Mouse (Mus musculus) hindbrain, embryonic 16.5 days (tissue): ENCODE data around the gene Ccdc169. TPM values are rescaled to one million over a fixed set of nuclear protein-coding genes. Genes with fewer than 3 reads are reported as not detected.

Experiments
- ATAC-seq: fragments of 200-750 bp; cut with Nextera tagmentation; 2 replicates; pipeline ENCODE4 v1.8.0; 2017; ENCODE audit warnings: moderate TSS enrichment, moderate library complexity
- H3K27ac ChIP-seq: fragments of 300-500 bp; sonication (generic); 2 replicates; pipeline ENCODE4 v1.5.1; 2014; ENCODE audit warnings: low read depth, mild to moderate bottlenecking, control low read depth, low read length, moderate library complexity
- H3K27me3 ChIP-seq: fragments of 300-500 bp; sonication (generic); replicated peaks from 2 replicates; pipeline ENCODE4 v1.6.1; 2014; ENCODE audit warnings: low read length; ENCODE audit not compliant: control insufficient read depth, insufficient read depth
- H3K36me3 ChIP-seq: fragments of 300-500 bp; sonication (generic); 2 replicates; pipeline ENCODE4 v1.6.1; 2014; ENCODE audit warnings: mild to moderate bottlenecking, low read length, moderate library complexity, mixed read lengths; ENCODE audit not compliant: control insufficient read depth, insufficient read depth
- H3K4me1 ChIP-seq: fragments of 300-500 bp; sonication (generic); 2 replicates; pipeline ENCODE4 v1.6.1; 2014; ENCODE audit warnings: low read depth, low read length; ENCODE audit not compliant: control insufficient read depth, insufficient read depth
- H3K4me2 ChIP-seq: fragments of 300-500 bp; sonication (generic); 2 replicates; pipeline ENCODE4 v1.6.1; 2014; ENCODE audit warnings: mild to moderate bottlenecking, low read length, control low read depth, moderate library complexity
- H3K4me3 ChIP-seq: fragments of 300-500 bp; sonication (generic); 2 replicates; pipeline ENCODE4 v1.5.1; 2014; ENCODE audit warnings: mild to moderate bottlenecking, low read length, control low read depth, moderate library complexity
- H3K9ac ChIP-seq: fragments of 300-500 bp; sonication (generic); 2 replicates; pipeline ENCODE4 v1.6.1; 2014; ENCODE audit warnings: low read depth, mild to moderate bottlenecking, control low read depth, low read length, moderate library complexity
- H3K9me3 ChIP-seq: fragments of 300-500 bp; sonication (generic); 2 replicates; pipeline ENCODE4 v1.6.1; 2014; ENCODE audit warnings: mild to moderate bottlenecking, low read length, moderate library complexity; ENCODE audit not compliant: control insufficient read depth
- WGBS: fragments of 180-500 bp; shearing (Covaris S2); extraction: QIAGEN DNeasy Blood & Tissue Kit; methylation state at CpG from one replicate; pipeline ENCODE4 v1.1.7; 2014; 5-methylcytosine and 5-hydroxymethylcytosine counted together
- polyA plus RNA-seq: library from polyadenylated mRNA; unstranded; fragments of >200 nt; fragmentation: Nextera tagmentation; extraction: Ambion mirVana; gene quantifications from 2 replicates; pipeline ENCODE4 v1.2.1, GENCODE M21; 2015

The Ccdc169 gene
- polyA plus RNA-seq, 1 experiment from 2014 or later, result 0.09 TPM

- ATAC-seq, result peak; percentile 86
- Histone ChIP-seq H3K4me3 (no peak overlapping the region), H3K27me3 (no peaks in the 10 kb centered on the region), H3K36me3 (no peaks in the 10 kb centered on the region), H3K9ac (no peak overlapping the region), H3K27ac (no peak overlapping the region), H3K4me2 (no peak overlapping the region), H3K9me3 (no peaks in the 10 kb centered on the region), H3K4me1 (peaks cover 5% of the 10 kb centered on the region)
- WGBS, result 23% methylated on average over 2 of the region's 2 CpGs
These were observed 39.1 kb upstream of the Ccdc169 start for GRCm38 (mm10) chr3:55098014-55098413.

GRCm38 (mm10) chr3:55098990-55099389 is 38.1 kb upstream of the Ccdc169 start:
- WGBS, result 73% methylated on average over 11 of the region's 11 CpGs

GRCm38 (mm10) chr3:55101092-55101491 is 36.0 kb upstream of the Ccdc169 start:
- Histone ChIP-seq H3K27me3 (no peaks in the 10 kb centered on the region), H3K36me3 (no peaks in the 10 kb centered on the region), H3K9ac (no peak overlapping the region), H3K27ac (no peak overlapping the region), H3K4me3 (no peak overlapping the region), H3K9me3 (no peaks in the 10 kb centered on the region), H3K4me1 (peaks cover 4% of the 10 kb centered on the region), H3K4me2 (no peak overlapping the region)
- ATAC-seq, result no peak

More at GRCm38 (mm10) chr3:55098990-55099389, 38.1 kb upstream of the Ccdc169 start:
- no peak for ATAC-seq
- Histone ChIP-seq H3K27ac (no peak overlapping the region), H3K4me3 (no peak overlapping the region), H3K27me3 (no peaks in the 10 kb centered on the region), H3K36me3 (no peaks in the 10 kb centered on the region), H3K4me1 (peaks cover 5% of the 10 kb centered on the region), H3K9ac (no peak overlapping the region; the same call in 1 of the 2 replicates), H3K4me2 (no peak overlapping the region), H3K9me3 (no peaks in the 10 kb centered on the region)

- WGBS, result 84% methylated on average over 14 of the region's 14 CpGs
- Histone ChIP-seq H3K4me1 (no peaks in the 10 kb centered on the region), H3K9me3 (no peaks in the 10 kb centered on the region), H3K4me2 (no peak overlapping the region), H3K27ac (no peak overlapping the region), H3K4me3 (no peak overlapping the region), H3K27me3 (no peaks in the 10 kb centered on the region), H3K9ac (no peak overlapping the region), H3K36me3 (no peaks in the 10 kb centered on the region)
- ATAC-seq, result no peak
These were observed 31.6 kb upstream of the Ccdc169 start for GRCm38 (mm10) chr3:55105372-55106023.

GRCm38 (mm10) chr3:55106051-55106450 is 31.1 kb upstream of the Ccdc169 start:
- H3K36me3 ChIP-seq, result no peaks in the 10 kb centered on the region
- ATAC-seq, result no peak
- H3K9ac ChIP-seq, result no peak overlapping the region
- WGBS, result 86% methylated on average over 17 of the region's 17 CpGs
- H3K27ac ChIP-seq, result no peak overlapping the region
- H3K4me2 ChIP-seq, result no peak overlapping the region
- H3K4me1 ChIP-seq, result no peaks in the 10 kb centered on the region
- H3K9me3 ChIP-seq, result no peaks in the 10 kb centered on the region
- no peak overlapping the region for H3K4me3 ChIP-seq
- no peaks in the 10 kb centered on the region for H3K27me3 ChIP-seq

GRCm38 (mm10) chr3:55109097-55109496 is 28.0 kb upstream of the Ccdc169 start:
- Histone ChIP-seq H3K36me3 (no peaks in the 10 kb centered on the region), H3K27me3 (no peaks in the 10 kb centered on the region), H3K27ac (no peak overlapping the region), H3K4me3 (no peak overlapping the region), H3K4me1 (peaks cover 7% of the 10 kb centered on the region), H3K9me3 (no peaks in the 10 kb centered on the region), H3K9ac (no peak overlapping the region), H3K4me2 (no peak overlapping the region)
- 82% methylated on average over 4 of the region's 4 CpGs for WGBS
- ATAC-seq, result no peak

GRCm38 (mm10) chr3:55111935-55112709 is 25.0 kb upstream of the Ccdc169 start, which contains the start of gene Spg20:
Gene Spg20 (plus strand): TSS chr3:55112108.
- ATAC-seq, result peak; percentile 97
- Histone ChIP-seq H3K9me3 (no peaks in the 10 kb centered on the region), H3K27ac (peak within 1 kb of the TSS; percentile 89), H3K4me3 (peak within 1 kb of the TSS; percentile 93), H3K36me3 (peaks cover 2% of the 10 kb centered on the region), H3K4me1 (peaks cover 10% of the 10 kb centered on the region), H3K4me2 (peak within 1 kb of the TSS; percentile 84), H3K9ac (peak within 1 kb of the TSS; percentile 98), H3K27me3 (no peaks in the 10 kb centered on the region)
- WGBS, result under 1% methylated on average over 54 of the region's 58 CpGs

GRCm38 (mm10) chr3:55112710-55113415 is 24.3 kb upstream of the Ccdc169 start:
- peak overlapping the region; percentile 98 for H3K9ac ChIP-seq
- peaks cover 10% of the 10 kb centered on the region for H3K4me1 ChIP-seq
- peaks cover 3% of the 10 kb centered on the region; the same call in 1 of the 2 replicates for H3K9me3 ChIP-seq
- no peaks in the 10 kb centered on the region for H3K27me3 ChIP-seq
- H3K36me3 ChIP-seq, result peaks cover 10% of the 10 kb centered on the region
- H3K27ac ChIP-seq, result peak overlapping the region; percentile 89
- peak overlapping the region; percentile 84 for H3K4me2 ChIP-seq
- peak overlapping the region; percentile 93 for H3K4me3 ChIP-seq
- no peak for ATAC-seq
- 52% methylated on average over 16 of the region's 16 CpGs for WGBS
